Mouse (Mus musculus): ENCODE measurements around the gene Abca8a. TPM values are rescaled to one million over a fixed set of nuclear protein-coding genes. Genes with fewer than 3 reads are reported as not detected.
"Not testable (repeated sequence)": the region's sequence is repeated elsewhere in the genome, so short reads cannot be mapped to it uniquely, and the experiment has no call there.

Abca8a gene
- total RNA-seq, 2 experiments from 2014 or later, result 34.6 to 43.4 TPM

- no peak for DNase-seq
- intact Hi-C loops (cut with DNase I), result loop anchor here (5.0 kb wide), 1 partner anchor 103 kb away; no protein-coding TSS in a partner anchor
Measured at GRCm38 (mm10) chr11:109990256-109990655, 105.5 kb downstream of the Abca8a start.

GRCm38 (mm10) chr11:109988164-109988563 is 107.6 kb downstream of the Abca8a start:
- DNase-seq, result no peak
- intact Hi-C loops (cut with DNase I), result no loop called here

- intact Hi-C loops (cut with DNase I), result not testable (repeated sequence)
Measured at GRCm38 (mm10) chr11:109987460-109988072, 108.2 kb downstream of the Abca8a start.

GRCm38 (mm10) chr11:109981872-109982271 is 113.9 kb downstream of the Abca8a start:
- intact Hi-C loops (cut with DNase I), result no loop called here
- no peak for DNase-seq

More at GRCm38 (mm10) chr11:109987460-109988072, 108.2 kb downstream of the Abca8a start:
- not testable (repeated sequence) for DNase-seq

Other genes with a start within 250 kb of the Abca8a start
- gene Abca8b, start 100.1 kb downstream of the Abca8a start, total RNA-seq (2021), result 1 to 10 TPM; 8.0 to 8.4 TPM
- 10 to 100 TPM; 13.3 to 16.6 TPM for gene Abca9, start 72.2 kb upstream of the Abca8a start, total RNA-seq (2021)
- gene Abca6, start 155.8 kb upstream of the Abca8a start, total RNA-seq (2021), result 1 to 10 TPM; 8.0 to 8.4 TPM
- 1 to 10 TPM; 6.1 to 7.5 TPM for gene Abca5, start 241.7 kb upstream of the Abca8a start, total RNA-seq (2021)

All from heart, postnatal 36 days (tissue).